Mouse (Mus musculus) intestine, postnatal 0 days (tissue): ENCODE data around the gene Irx6. TPM values are rescaled to one million over a fixed set of nuclear protein-coding genes. Genes with fewer than 3 reads are reported as not detected.
A peak's percentile ranks its signal among the peaks of the same experiment; 100 is the strongest.

Experiments
- ATAC-seq: fragments of 200-750 bp; cut with Nextera tagmentation; 2 replicates; pipeline ENCODE4 v1.8.0; 2017; ENCODE audit warnings: mild to moderate bottlenecking, moderate TSS enrichment, moderate library complexity
- H3K27ac ChIP-seq: fragments of 300-500 bp; sonication (generic); 2 replicates; pipeline ENCODE4 v1.5.1; 2014; ENCODE audit warnings: mild to moderate bottlenecking, low read depth, low read length, moderate library complexity
- H3K27me3 ChIP-seq: fragments of 300-500 bp; sonication (generic); replicated peaks from 2 replicates; pipeline ENCODE4 v1.6.1; 2014; ENCODE audit warnings: low read length, mixed read lengths; ENCODE audit not compliant: control insufficient read depth, insufficient read depth
- H3K36me3 ChIP-seq: fragments of 300-500 bp; sonication (generic); 2 replicates; pipeline ENCODE4 v1.6.1; 2014; ENCODE audit warnings: mild to moderate bottlenecking, moderate library complexity; ENCODE audit not compliant: control insufficient read depth, insufficient read depth
- H3K4me1 ChIP-seq: fragments of 300-500 bp; sonication (generic); replicated peaks from 2 replicates; pipeline ENCODE4 v1.6.1; 2014; ENCODE audit warnings: antibody characterized with exemption, low read length, mixed read lengths; ENCODE audit not compliant: control insufficient read depth, insufficient read depth
- H3K4me2 ChIP-seq: fragments of 300-500 bp; sonication (generic); replicated peaks from 2 replicates; pipeline ENCODE4 v1.6.1; 2014; ENCODE audit warnings: low read depth, mild to moderate bottlenecking, moderate library complexity
- H3K4me3 ChIP-seq: fragments of 300-500 bp; sonication (generic); 2 replicates; pipeline ENCODE4 v1.5.1; 2014; ENCODE audit warnings: low read depth, low read length
- H3K9ac ChIP-seq: fragments of 300-500 bp; sonication (generic); 2 replicates; pipeline ENCODE4 v1.6.1; 2014; ENCODE audit warnings: mild to moderate bottlenecking, low read depth, low read length
- H3K9me3 ChIP-seq: fragments of 300-500 bp; sonication (generic); 2 replicates; pipeline ENCODE4 v1.6.1; 2016; ENCODE audit warnings: mixed run types; ENCODE audit not compliant: control insufficient read depth
- CTCF ChIP-seq: sonication (generic); IDR thresholded peaks from 2 replicates; pipeline ENCODE4 v1.5.1; 2016; ENCODE audit warnings: low read depth, mild to moderate bottlenecking, control low read depth, antibody characterized with exemption, moderate library complexity
- WGBS: fragments of 180-500 bp; shearing (Covaris S2); extraction: QIAGEN DNeasy Blood & Tissue Kit; methylation state at CpG from one replicate; pipeline ENCODE4 v1.1.7; 2014; 5-methylcytosine and 5-hydroxymethylcytosine counted together
- polyA plus RNA-seq: library from polyadenylated mRNA; unstranded; fragments of >200 nt; fragmentation: Nextera tagmentation; extraction: Ambion mirVana; gene quantifications from 2 replicates; pipeline ENCODE4 v1.2.1, GENCODE M21; 2015

Irx6 gene
- polyA plus RNA-seq: 0.10 and 0.16 TPM in 2 replicates

DNA sequence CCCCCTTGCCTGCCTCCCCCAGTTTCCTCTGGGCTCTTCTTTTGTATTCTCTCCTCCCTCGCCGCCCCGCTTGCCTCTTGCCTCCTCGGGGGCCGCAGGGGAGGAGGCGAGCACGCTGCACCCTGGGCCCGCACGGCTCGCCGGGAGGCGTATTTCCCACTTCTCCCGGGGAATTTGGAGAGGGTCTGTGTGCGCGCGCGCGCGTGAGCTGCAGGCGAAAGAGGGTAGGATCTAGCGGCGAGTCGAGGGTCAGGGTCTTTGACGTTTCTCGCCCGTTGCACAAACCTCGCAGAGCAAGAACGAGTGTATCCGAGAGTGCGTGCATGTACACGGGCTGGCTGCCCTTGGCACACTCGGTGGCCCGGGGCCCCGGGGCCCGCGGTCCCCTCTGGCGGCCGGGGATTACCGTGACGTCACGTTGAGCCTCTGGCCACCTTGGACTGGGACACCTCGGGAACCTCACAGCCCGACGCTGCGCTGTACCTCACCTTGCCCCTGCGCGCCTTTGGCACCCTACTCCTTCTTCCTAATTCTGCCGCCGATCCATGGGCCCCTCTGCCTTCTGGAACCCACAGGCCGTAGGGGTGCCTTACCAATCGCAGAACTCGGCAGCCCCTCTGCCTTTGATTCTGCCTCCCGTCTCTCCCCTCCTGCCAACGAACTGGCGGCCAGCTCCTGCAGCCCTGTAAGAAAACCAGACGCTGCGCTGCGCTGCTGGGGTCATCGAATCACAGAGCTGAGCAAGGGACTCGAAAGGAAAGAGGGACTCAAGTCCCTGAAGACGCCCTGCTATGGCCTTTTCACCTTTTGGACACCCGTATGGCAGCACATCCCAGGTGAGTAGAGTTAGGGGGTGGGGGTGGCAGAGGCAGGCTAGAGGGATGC, at the start of gene Irx6:
TSS of gene Irx6 (plus strand) at position 45 of the 885 bp plus-strand sequence.
- Histone ChIP-seq H3K9ac (no peak within 1 kb of the TSS), H3K36me3 (no peaks in the 10 kb centered on the region), H3K27ac (no peak within 1 kb of the TSS), H3K27me3 (peaks cover 77% of the 10 kb centered on the region), H3K4me2 (peak within 1 kb of the TSS; percentile 56), H3K4me1 (no peaks in the 10 kb centered on the region), H3K4me3 (peak within 1 kb of the TSS; percentile 25), H3K9me3 (no peaks in the 10 kb centered on the region)
- ATAC-seq: peak; percentile 16; the same call in 1 of the 2 replicates
- under 1% methylated on average over 60 of the region's 62 CpGs for WGBS
- TF ChIP-seq CTCF: no peak

DNA sequence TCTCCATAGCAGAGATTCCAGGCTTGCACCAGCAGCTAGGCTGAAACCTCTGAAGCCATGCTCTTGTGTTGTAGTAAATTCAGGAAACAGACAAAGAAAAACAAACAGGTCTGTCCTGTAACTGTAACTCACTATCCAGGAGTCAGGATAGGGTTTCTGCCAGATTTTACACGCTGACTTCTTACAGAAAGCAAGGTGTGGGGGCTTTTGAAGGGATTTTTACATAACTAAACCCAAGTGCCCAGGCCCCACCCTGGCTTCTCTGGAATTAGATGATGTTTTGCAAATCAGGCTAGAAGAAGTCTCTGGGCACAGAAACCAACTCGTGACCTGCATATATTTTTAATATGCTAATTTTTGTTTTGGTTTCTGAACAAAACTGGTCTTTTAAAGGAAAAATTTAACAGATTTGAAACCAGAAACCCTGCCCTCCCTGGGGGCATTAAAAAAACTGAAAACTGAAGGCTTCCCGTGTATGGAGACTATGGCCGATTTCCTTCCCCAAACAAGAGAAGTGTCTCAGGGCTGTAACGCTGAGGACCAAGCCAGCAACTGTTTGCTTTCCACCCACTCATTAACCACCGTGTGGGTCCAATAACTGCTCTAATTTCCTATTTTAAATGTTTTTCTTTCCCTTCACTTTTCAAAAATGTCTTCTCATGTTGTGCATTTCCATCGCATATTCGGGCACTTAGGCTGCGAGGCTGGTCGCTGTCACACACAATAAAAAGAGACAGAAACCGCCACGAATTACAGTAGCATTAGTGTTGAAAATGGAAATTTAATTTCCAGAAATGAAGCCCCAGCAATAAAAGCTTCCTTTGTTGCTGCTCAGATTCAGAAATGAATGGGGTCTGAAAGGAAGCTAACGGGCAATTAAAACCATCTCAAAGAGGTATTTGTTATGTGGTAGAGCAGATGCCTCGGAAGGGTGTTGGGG, 45.1 kb upstream of the Irx6 start:
- Histone ChIP-seq H3K4me2 (no peak overlapping the region), H3K27ac (no peak overlapping the region), H3K27me3 (no peaks in the 10 kb centered on the region), H3K4me1 (no peaks in the 10 kb centered on the region), H3K9me3 (no peaks in the 10 kb centered on the region), H3K4me3 (no peak overlapping the region), H3K36me3 (no peaks in the 10 kb centered on the region), H3K9ac (no peak overlapping the region)
- no peak for TF ChIP-seq CTCF
- ATAC-seq: no peak
- 69% methylated on average over 14 of the region's 14 CpGs for WGBS

DNA sequence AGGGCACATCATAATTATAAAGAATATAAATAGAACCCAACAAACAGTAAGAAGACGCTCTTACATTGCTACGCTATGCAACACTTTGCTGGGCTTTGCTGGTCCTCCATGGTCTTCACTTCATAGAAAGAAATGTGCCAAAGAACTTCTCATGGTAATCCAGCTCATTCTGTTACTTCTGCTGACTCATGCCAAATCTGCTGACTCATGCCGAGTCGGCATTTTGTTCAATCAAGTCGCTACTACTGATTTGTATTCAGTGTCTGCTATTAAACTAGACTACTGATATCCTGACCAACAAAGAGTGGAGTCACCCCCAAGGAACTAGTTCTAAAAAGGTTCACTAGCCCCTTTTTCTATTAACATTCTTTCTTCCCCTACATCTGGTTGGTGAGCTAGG, 40.9 kb upstream of the Irx6 start:
- Histone ChIP-seq H3K9me3 (no peaks in the 10 kb centered on the region), H3K4me1 (no peaks in the 10 kb centered on the region), H3K4me2 (no peak overlapping the region), H3K36me3 (no peaks in the 10 kb centered on the region), H3K9ac (no peak overlapping the region), H3K27me3 (no peaks in the 10 kb centered on the region), H3K27ac (no peak overlapping the region), H3K4me3 (no peak overlapping the region)
- 95% methylated on average over 5 of the region's 5 CpGs for WGBS
- TF ChIP-seq CTCF: no peak
- no peak for ATAC-seq

DNA sequence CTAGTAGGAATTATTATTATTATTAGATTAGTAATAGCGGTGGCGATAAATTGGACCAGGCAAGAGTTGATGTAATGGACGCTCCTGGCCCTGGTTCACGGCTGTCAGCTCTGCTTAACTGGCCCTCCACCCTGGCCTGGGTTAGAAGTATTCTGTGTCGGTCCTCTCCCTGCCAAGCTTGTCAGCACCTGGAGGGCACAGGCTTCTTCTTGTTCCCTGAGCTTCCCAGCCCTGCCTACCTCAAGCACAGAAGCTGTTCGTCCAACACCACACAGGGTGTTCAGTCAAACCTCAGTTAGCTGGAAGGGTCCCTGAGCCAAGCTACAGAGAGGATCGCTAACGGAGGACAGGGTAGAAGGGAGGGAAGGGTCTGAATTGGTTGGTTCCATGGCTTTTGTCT, 33.3 kb upstream of the Irx6 start:
- Histone ChIP-seq H3K27ac (no peak overlapping the region), H3K4me2 (no peak overlapping the region), H3K4me3 (no peak overlapping the region), H3K9me3 (no peaks in the 10 kb centered on the region), H3K36me3 (no peaks in the 10 kb centered on the region), H3K4me1 (no peaks in the 10 kb centered on the region), H3K9ac (no peak overlapping the region), H3K27me3 (no peaks in the 10 kb centered on the region)
- TF ChIP-seq CTCF: no peak
- 91% methylated on average over 8 of the region's 8 CpGs for WGBS
- no peak for ATAC-seq

DNA sequence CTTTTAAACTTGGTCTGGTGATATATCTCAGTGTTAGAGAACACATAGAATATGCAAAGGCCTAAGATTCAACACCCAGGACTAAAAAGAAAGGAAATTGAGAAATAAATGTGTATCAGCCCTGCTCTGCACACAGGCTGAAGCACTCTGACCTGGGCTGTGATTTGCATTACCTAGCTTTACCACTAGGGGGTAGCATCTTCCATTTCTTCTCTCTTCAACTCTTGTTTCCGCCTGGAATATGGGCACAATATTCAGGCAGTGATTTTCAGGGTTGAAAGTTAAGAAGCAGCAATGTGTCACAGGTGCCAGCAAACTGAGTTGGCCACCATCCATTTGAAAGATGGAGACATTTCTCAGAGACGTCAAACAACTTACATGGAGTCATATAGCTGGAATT, 27.5 kb upstream of the Irx6 start:
- Histone ChIP-seq H3K27me3 (no peaks in the 10 kb centered on the region), H3K4me1 (no peaks in the 10 kb centered on the region), H3K9me3 (no peaks in the 10 kb centered on the region), H3K4me2 (no peak overlapping the region), H3K36me3 (no peaks in the 10 kb centered on the region), H3K9ac (no peak overlapping the region), H3K4me3 (no peak overlapping the region), H3K27ac (no peak overlapping the region)
- TF ChIP-seq CTCF: peak; percentile 72
- 57% methylated on average over 2 of the region's 2 CpGs for WGBS
- ATAC-seq: no peak

DNA sequence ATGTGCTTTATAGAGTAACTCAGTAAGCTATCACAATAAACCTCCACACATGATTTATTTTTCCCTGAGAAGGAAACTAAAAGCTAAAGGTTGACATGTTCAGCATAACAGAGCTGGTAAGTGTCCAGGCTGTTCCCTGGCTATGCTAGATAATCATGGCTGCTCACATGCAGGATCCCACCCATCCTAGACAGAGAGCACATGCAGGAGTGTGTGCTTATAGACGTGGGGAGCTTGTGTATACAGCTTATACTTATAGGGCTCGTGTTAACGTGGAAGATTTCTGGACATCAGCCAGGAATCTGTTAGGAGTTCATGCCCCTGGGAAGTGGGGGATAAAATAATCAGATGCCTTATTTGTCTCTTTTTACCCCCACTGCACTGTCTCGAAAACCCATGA, 9.9 kb upstream of the Irx6 start:
- no peak for TF ChIP-seq CTCF
- Histone ChIP-seq H3K4me3 (no peak overlapping the region), H3K9me3 (no peaks in the 10 kb centered on the region), H3K36me3 (no peaks in the 10 kb centered on the region), H3K27ac (no peak overlapping the region), H3K9ac (no peak overlapping the region), H3K4me1 (no peaks in the 10 kb centered on the region), H3K4me2 (no peak overlapping the region), H3K27me3 (no peaks in the 10 kb centered on the region)
- WGBS: 38% methylated on average over 4 of the region's 4 CpGs
- no peak for ATAC-seq
